Comparison of ENCODE assay signal across 14 mouse cellular contexts in genomic region chr9:107543299-107543698, GRCm38 (mm10). TPM values are rescaled to one million over a fixed set of nuclear protein-coding genes. Genes with fewer than 3 reads are reported as not detected.
A peak's percentile ranks its signal among the peaks of the same experiment; 100 is the strongest.
DNase-seq lines count a peak whose midpoint lies in the region; ATAC-seq and TF ChIP-seq lines count a peak whose summit lies in the region.
"Had no signal": no experiment of that assay in that cellular context is flagged by ENCODE, and none has a peak within 500 bp of the region (broad histone marks: within the 10 kb centered on the region; RNA-seq: fewer than 3 reads in every experiment).

No protein-coding gene starts in this region.

- no peak overlapping the region for H3K9ac ChIP-seq in intestine, embryonic 14.5 days (ENCODE audit: low read length)
- H3K9ac ChIP-seq in intestine, postnatal 0 days (ENCODE audit: low read depth, low read length), result no peak overlapping the region
- no peak overlapping the region for H3K9ac ChIP-seq in midbrain, embryonic 13.5 days (replicated peaks)
- no peak overlapping the region for H3K9ac ChIP-seq in midbrain, embryonic 16.5 days (ENCODE audit: low read depth, low read length)

- ATAC-seq in intestine, embryonic 14.5 days (replicated peaks; ENCODE audit: low FRiP score, low TSS enrichment, low read depth), result no peak
- no peak for ATAC-seq in intestine, postnatal 0 days
- no peak for ATAC-seq in midbrain, embryonic 13.5 days
- ATAC-seq in midbrain, embryonic 16.5 days, result no peak
- ATAC-seq: hindbrain, postnatal 0 days had no signal

- H3K79me2 ChIP-seq in myocyte (ENCODE audit: control insufficient read depth, insufficient read depth), result no peaks in the 10 kb centered on the region

- no peak overlapping the region for H3ac ChIP-seq in myocyte (ENCODE audit: control insufficient read depth, insufficient read length)

- 89% methylated on average over 11 of the region's 11 CpGs for WGBS in intestine, embryonic 14.5 days
- WGBS in intestine, postnatal 0 days, result 90% methylated on average over 11 of the region's 11 CpGs
- 88% methylated on average over 11 of the region's 11 CpGs for WGBS in midbrain, embryonic 13.5 days
- 90% methylated on average over 11 of the region's 11 CpGs for WGBS in midbrain, embryonic 16.5 days

- H3K4me3 ChIP-seq in intestine, embryonic 14.5 days (ENCODE audit: low read depth, low read length), result peak overlapping the region; percentile 87; the same call in 1 of the 2 replicates
- H3K4me3 ChIP-seq in intestine, postnatal 0 days (ENCODE audit: low read depth, low read length), result no peak overlapping the region
- peak overlapping the region; percentile 55; the same call in 1 of the 2 replicates for H3K4me3 ChIP-seq in midbrain, embryonic 13.5 days (replicated peaks)
- H3K4me3 ChIP-seq in midbrain, embryonic 16.5 days (ENCODE audit: low read depth, low read length), result no peak overlapping the region
- peak overlapping the region; percentile 76 for H3K4me3 ChIP-seq in myocyte

- H3K9me3 ChIP-seq in intestine, embryonic 14.5 days (ENCODE audit: control insufficient read depth, low read length), result no peaks in the 10 kb centered on the region
- no peaks in the 10 kb centered on the region for H3K9me3 ChIP-seq in intestine, postnatal 0 days (ENCODE audit: control insufficient read depth)
- no peaks in the 10 kb centered on the region for H3K9me3 ChIP-seq in midbrain, embryonic 13.5 days
- H3K9me3 ChIP-seq in midbrain, embryonic 16.5 days (replicated peaks; ENCODE audit: control insufficient read depth, low read length, poor library complexity, severe bottlenecking), result no peaks in the 10 kb centered on the region
- H3K9me3 ChIP-seq: heart, embryonic 15.5 days had no signal

- peak; percentile 23 for DNase-seq in cerebellum, adult 8-10 months
- no peak for DNase-seq in cerebellum, postnatal 25 days
- no peak for DNase-seq in intestine, embryonic 14.5 days (ENCODE audit: low spot score)
- no peak for DNase-seq in right cerebral cortex, postnatal 10 days (ENCODE audit: low spot score in 2 of 2)
- DNase-seq: adrenal gland, adult 2 months; lung, adult 18-20 months; right cerebral cortex, adult 18-20 months; thymus, postnatal 25 days had no signal

- H3K4me2 ChIP-seq in intestine, embryonic 14.5 days (ENCODE audit: low read length), result peak overlapping the region; percentile 97
- no peak overlapping the region for H3K4me2 ChIP-seq in intestine, postnatal 0 days (replicated peaks; ENCODE audit: low read depth)
- peak overlapping the region; percentile 87; the same call in 1 of the 2 replicates for H3K4me2 ChIP-seq in midbrain, embryonic 13.5 days (replicated peaks)
- no peak overlapping the region for H3K4me2 ChIP-seq in midbrain, embryonic 16.5 days (ENCODE audit: low read length)
- H3K4me2 ChIP-seq in myocyte (ENCODE audit: low read depth), result no peak overlapping the region

- H3K27me3 ChIP-seq in intestine, embryonic 14.5 days (replicated peaks; ENCODE audit: control insufficient read depth, insufficient read depth, low read length), result no peaks in the 10 kb centered on the region
- no peaks in the 10 kb centered on the region for H3K27me3 ChIP-seq in intestine, postnatal 0 days (replicated peaks; ENCODE audit: control insufficient read depth, insufficient read depth, low read length)
- H3K27me3 ChIP-seq in midbrain, embryonic 13.5 days, result peaks cover 9% of the 10 kb centered on the region
- H3K27me3 ChIP-seq in midbrain, embryonic 16.5 days (ENCODE audit: control insufficient read depth, insufficient read depth, low read depth, low read length), result no peaks in the 10 kb centered on the region
- no peaks in the 10 kb centered on the region for H3K27me3 ChIP-seq in myocyte (ENCODE audit: control insufficient read depth, insufficient read depth, insufficient read length)
- H3K27me3 ChIP-seq: heart, embryonic 15.5 days had no signal

- TF ChIP-seq CTCF in intestine, postnatal 0 days (IDR thresholded peaks at IDR 0.05; ENCODE audit: low read depth), result no peak

- peaks cover 24% of the 10 kb centered on the region for H3K4me1 ChIP-seq in intestine, embryonic 14.5 days (replicated peaks; ENCODE audit: control insufficient read depth, insufficient read depth, low read length)
- no peaks in the 10 kb centered on the region; the same call in none of the 2 replicates for H3K4me1 ChIP-seq in intestine, postnatal 0 days (replicated peaks; ENCODE audit: control insufficient read depth, insufficient read depth, low read length)
- H3K4me1 ChIP-seq in midbrain, embryonic 13.5 days (replicated peaks), result peaks cover 45% of the 10 kb centered on the region
- H3K4me1 ChIP-seq in midbrain, embryonic 16.5 days (ENCODE audit: control insufficient read depth, insufficient read depth, low read length), result peaks cover 35% of the 10 kb centered on the region

- H3K36me3 ChIP-seq in intestine, embryonic 14.5 days (ENCODE audit: control insufficient read depth, insufficient read depth, low read length), result peaks cover 40% of the 10 kb centered on the region
- peaks cover 29% of the 10 kb centered on the region for H3K36me3 ChIP-seq in intestine, postnatal 0 days (ENCODE audit: control insufficient read depth, insufficient read depth)
- peaks cover 43% of the 10 kb centered on the region for H3K36me3 ChIP-seq in midbrain, embryonic 13.5 days
- peaks cover 32% of the 10 kb centered on the region for H3K36me3 ChIP-seq in midbrain, embryonic 16.5 days (ENCODE audit: control insufficient read depth, insufficient read depth, low read length)
- peaks cover 10% of the 10 kb centered on the region for H3K36me3 ChIP-seq in myocyte (ENCODE audit: control insufficient read depth, insufficient read depth)

- no peak for TF ChIP-seq POLR2A in myocyte (IDR thresholded peaks at IDR 0.05; ENCODE audit: insufficient read length, low read depth)

- no peak overlapping the region for H3K27ac ChIP-seq in intestine, embryonic 14.5 days (ENCODE audit: low read depth)
- no peak overlapping the region for H3K27ac ChIP-seq in intestine, postnatal 0 days (ENCODE audit: low read depth, low read length)
- no peak overlapping the region for H3K27ac ChIP-seq in midbrain, embryonic 13.5 days
- H3K27ac ChIP-seq in midbrain, embryonic 16.5 days (ENCODE audit: low read length), result no peak overlapping the region
- H3K27ac ChIP-seq: heart, embryonic 15.5 days; hindbrain, postnatal 0 days had no signal

TF ChIP-seq in myocyte, 11 proteins besides CTCF, POLR2A, EP300 and RAD21:
- no peak for TF ChIP-seq TCF12 (IDR thresholded peaks at IDR 0.05; ENCODE audit: insufficient read depth, poor library complexity, severe bottlenecking)
- TF ChIP-seq MAX (IDR thresholded peaks at IDR 0.05; ENCODE audit: low read depth), result no peak
- no peak for TF ChIP-seq E2F4 (IDR thresholded peaks at IDR 0.05; ENCODE audit: insufficient read depth)
- TF ChIP-seq POLR2AphosphoS2 (IDR thresholded peaks at IDR 0.05; ENCODE audit: insufficient read length, low read depth), result no peak
- no peak for TF ChIP-seq REST (IDR thresholded peaks at IDR 0.05; ENCODE audit: insufficient read depth, insufficient read length)
- no peak for TF ChIP-seq MYOD1 (IDR thresholded peaks at IDR 0.05; ENCODE audit: control insufficient read depth in 1 of 3, insufficient read length in 2 of 3, low read depth in 2 of 3)
- TF ChIP-seq USF1 (IDR thresholded peaks at IDR 0.05; ENCODE audit: low read depth), result no peak
- no peak for TF ChIP-seq TCF3 (IDR thresholded peaks at IDR 0.05; ENCODE audit: insufficient read length, low read depth)
- TF ChIP-seq SRF (IDR thresholded peaks at IDR 0.05; ENCODE audit: control insufficient read depth, insufficient read length, low read depth), result no peak
- no peak for TF ChIP-seq CEBPB (IDR thresholded peaks at IDR 0.05; ENCODE audit: insufficient read depth, poor library complexity, severe bottlenecking)
- no peak for TF ChIP-seq MYOG (IDR thresholded peaks at IDR 0.05; ENCODE audit: control insufficient read depth in 1 of 3, insufficient read depth in 1 of 3, insufficient read length in 2 of 3, low read depth in 2 of 3)

RNA-seq across cellular contexts. Expression of gene Nprl2, which starts 1.3 kb away (rescaled TPM):
- 34.8 and 42.2 TPM in 2 replicates for polyA plus RNA-seq in intestine, embryonic 14.5 days (2014; fragmentation: Nextera tagmentation; extraction: Ambion mirVana)
- polyA plus RNA-seq in intestine, postnatal 0 days (2015; fragmentation: Nextera tagmentation; extraction: Ambion mirVana), result 20.0 and 20.7 TPM in 2 replicates
- 67.7 and 70.8 TPM in 2 replicates for polyA plus RNA-seq in midbrain, embryonic 13.5 days (2015; fragmentation: Nextera tagmentation; extraction: Ambion mirVana)
- 76.2 and 82.2 TPM in 2 replicates for polyA plus RNA-seq in midbrain, embryonic 16.5 days (2015; fragmentation: Nextera tagmentation; extraction: Ambion mirVana)
- polyA plus RNA-seq in myocyte (2012; fragmentation: generic; extraction: Trizol), result 24.6 TPM

RNA-seq across cellular contexts. Expression of gene Cyb561d2, which starts 1.3 kb away (rescaled TPM):
- polyA plus RNA-seq in intestine, embryonic 14.5 days (2014; fragmentation: Nextera tagmentation; extraction: Ambion mirVana), result 27.1 and 30.8 TPM in 2 replicates
- 36.3 and 38.9 TPM in 2 replicates for polyA plus RNA-seq in intestine, postnatal 0 days (2015; fragmentation: Nextera tagmentation; extraction: Ambion mirVana)
- 28.3 and 29.1 TPM in 2 replicates for polyA plus RNA-seq in midbrain, embryonic 13.5 days (2015; fragmentation: Nextera tagmentation; extraction: Ambion mirVana)
- 44.4 and 50.7 TPM in 2 replicates for polyA plus RNA-seq in midbrain, embryonic 16.5 days (2015; fragmentation: Nextera tagmentation; extraction: Ambion mirVana)
- polyA plus RNA-seq in myocyte (2012; fragmentation: generic; extraction: Trizol), result 18.8 TPM

RNA-seq across cellular contexts. Expression of gene Zmynd10, which starts 3.8 kb away (rescaled TPM):
- polyA plus RNA-seq in intestine, embryonic 14.5 days (2014; fragmentation: Nextera tagmentation; extraction: Ambion mirVana), result 0.54 TPM in 1 of 2 replicates, not detected in the other
- 4.0 and 5.0 TPM in 2 replicates for polyA plus RNA-seq in intestine, postnatal 0 days (2015; fragmentation: Nextera tagmentation; extraction: Ambion mirVana)
- polyA plus RNA-seq in midbrain, embryonic 13.5 days (2015; fragmentation: Nextera tagmentation; extraction: Ambion mirVana), result 1.1 and 1.5 TPM in 2 replicates
- polyA plus RNA-seq in midbrain, embryonic 16.5 days (2015; fragmentation: Nextera tagmentation; extraction: Ambion mirVana), result 3.5 and 6.1 TPM in 2 replicates
- polyA plus RNA-seq in myocyte (2012; fragmentation: generic; extraction: Trizol), result 0.52 TPM

RNA-seq across cellular contexts. Expression of gene Rassf1, which starts 8.1 kb away (rescaled TPM):
- 54.4 and 59.9 TPM in 2 replicates for polyA plus RNA-seq in intestine, embryonic 14.5 days (2014; fragmentation: Nextera tagmentation; extraction: Ambion mirVana)
- polyA plus RNA-seq in intestine, postnatal 0 days (2015; fragmentation: Nextera tagmentation; extraction: Ambion mirVana), result 44.3 and 48.0 TPM in 2 replicates
- 38.6 and 39.5 TPM in 2 replicates for polyA plus RNA-seq in midbrain, embryonic 13.5 days (2015; fragmentation: Nextera tagmentation; extraction: Ambion mirVana)
- 45.3 and 49.4 TPM in 2 replicates for polyA plus RNA-seq in midbrain, embryonic 16.5 days (2015; fragmentation: Nextera tagmentation; extraction: Ambion mirVana)
- 59.3 TPM for polyA plus RNA-seq in myocyte (2012; fragmentation: generic; extraction: Trizol)

RNA-seq across cellular contexts. Expression of gene Tmem115, which starts 9.6 kb away (rescaled TPM):
- 46.7 and 47.6 TPM in 2 replicates for polyA plus RNA-seq in intestine, embryonic 14.5 days (2014; fragmentation: Nextera tagmentation; extraction: Ambion mirVana)
- polyA plus RNA-seq in intestine, postnatal 0 days (2015; fragmentation: Nextera tagmentation; extraction: Ambion mirVana), result 36.3 and 38.0 TPM in 2 replicates
- 38.6 and 41.3 TPM in 2 replicates for polyA plus RNA-seq in midbrain, embryonic 13.5 days (2015; fragmentation: Nextera tagmentation; extraction: Ambion mirVana)
- 45.2 and 47.2 TPM in 2 replicates for polyA plus RNA-seq in midbrain, embryonic 16.5 days (2015; fragmentation: Nextera tagmentation; extraction: Ambion mirVana)
- 43.4 TPM for polyA plus RNA-seq in myocyte (2012; fragmentation: generic; extraction: Trizol)

Comparison
In these comparisons a context has a peak if more than half of its experiments do, and no peak if none do; other contexts are left out.
1. H3K4me2 ChIP-seq: peak in intestine, embryonic 14.5 days (single experiment) and midbrain, embryonic 13.5 days (single experiment); none in intestine, postnatal 0 days (single experiment), midbrain, embryonic 16.5 days (single experiment) and myocyte (single experiment).
2. H3K4me3 ChIP-seq: peak in intestine, embryonic 14.5 days (single experiment), midbrain, embryonic 13.5 days (single experiment) and myocyte (single experiment); none in intestine, postnatal 0 days (single experiment) and midbrain, embryonic 16.5 days (single experiment).